Mouse (Mus musculus) MEL (cell line): Measurements from ENCODE around the gene Tpp1.

Source experiments
- BHLHE40 ChIP-seq: IDR thresholded peaks from 2 replicates; pipeline ENCODE4 v1.6.1; 2012; ENCODE audit warnings: low read depth, mild to moderate bottlenecking, inconsistent platforms, low read length, improper control_type of control experiment, borderline replicate concordance
- CHD1 ChIP-seq: IDR thresholded peaks from 2 replicates; pipeline ENCODE4 v1.6.1; 2012; ENCODE audit warnings: low read depth, mild to moderate bottlenecking, inconsistent platforms, low read length, improper control_type of control experiment
- CTCF ChIP-seq, 3 experiments: IDR thresholded peaks in 2 of 3; conservative IDR thresholded peaks in 1 of 3; 2 replicates each; pipeline ENCODE4 v1.5.1; 2011 to 2012; ENCODE audit warnings: low read length in 3 of 3, low read depth in 2 of 3, mild to moderate bottlenecking in 2 of 3, improper control_type of control experiment in 1 of 3, inconsistent platforms in 1 of 3, mixed read lengths in 1 of 3, moderate library complexity in 1 of 3; ENCODE audit not compliant: control insufficient read depth in 1 of 3, insufficient read depth in 1 of 3, poor library complexity in 1 of 3, severe bottlenecking in 1 of 3
- E2F4 ChIP-seq: IDR thresholded peaks from 2 replicates; pipeline ENCODE4 v1.6.1; 2011; ENCODE audit warnings: low read depth, low read length, improper control_type of control experiment, borderline replicate concordance
- EP300 ChIP-seq, 2 experiments: IDR thresholded peaks; 2 replicates each; pipeline ENCODE4 v1.6.1; 2011; ENCODE audit warnings: improper control_type of control experiment in 2 of 2, low read length in 2 of 2, low read depth in 1 of 2, mild to moderate bottlenecking in 1 of 2
- JUND ChIP-seq: IDR thresholded peaks from 2 replicates; pipeline ENCODE4 v1.6.1; 2011; ENCODE audit warnings: low read depth, mild to moderate bottlenecking, improper control_type of control experiment, low read length
- MEF2A ChIP-seq: IDR thresholded peaks from 2 replicates; pipeline ENCODE4 v1.6.1; 2014; ENCODE audit warnings: low read depth, mild to moderate bottlenecking, inconsistent platforms, low read length, improper control_type of control experiment; ENCODE audit not compliant: poor library complexity, insufficient replicate concordance, severe bottlenecking; ENCODE audit errors: extremely low read depth
- POLR2A ChIP-seq, 2 experiments: IDR thresholded peaks; 2 replicates each; pipeline ENCODE4 v1.6.1; 2011 to 2012; ENCODE audit warnings: low read length in 2 of 2, mild to moderate bottlenecking in 2 of 2, control low read depth in 1 of 2, improper control_type of control experiment in 1 of 2, low read depth in 1 of 2, moderate library complexity in 1 of 2; ENCODE audit not compliant: control insufficient read depth in 1 of 2, insufficient read depth in 1 of 2, poor library complexity in 1 of 2
- POLR2AphosphoS2 ChIP-seq: IDR thresholded peaks from 2 replicates; pipeline ENCODE4 v1.6.1; 2011; ENCODE audit warnings: low read length, improper control_type of control experiment
- SMC3 ChIP-seq: IDR thresholded peaks from 2 replicates; pipeline ENCODE4 v1.6.1; 2011; ENCODE audit warnings: low read depth, low read length, improper control_type of control experiment
- TCF12 ChIP-seq: IDR thresholded peaks from 2 replicates; pipeline ENCODE4 v1.6.1; 2014; ENCODE audit warnings: low read depth, mild to moderate bottlenecking, inconsistent platforms, low read length, improper control_type of control experiment, moderate library complexity
- ZC3H11A ChIP-seq: IDR thresholded peaks from 2 replicates; pipeline ENCODE4 v1.6.1; 2012; ENCODE audit warnings: low read depth, mild to moderate bottlenecking, inconsistent platforms, low read length, improper control_type of control experiment

DNA sequence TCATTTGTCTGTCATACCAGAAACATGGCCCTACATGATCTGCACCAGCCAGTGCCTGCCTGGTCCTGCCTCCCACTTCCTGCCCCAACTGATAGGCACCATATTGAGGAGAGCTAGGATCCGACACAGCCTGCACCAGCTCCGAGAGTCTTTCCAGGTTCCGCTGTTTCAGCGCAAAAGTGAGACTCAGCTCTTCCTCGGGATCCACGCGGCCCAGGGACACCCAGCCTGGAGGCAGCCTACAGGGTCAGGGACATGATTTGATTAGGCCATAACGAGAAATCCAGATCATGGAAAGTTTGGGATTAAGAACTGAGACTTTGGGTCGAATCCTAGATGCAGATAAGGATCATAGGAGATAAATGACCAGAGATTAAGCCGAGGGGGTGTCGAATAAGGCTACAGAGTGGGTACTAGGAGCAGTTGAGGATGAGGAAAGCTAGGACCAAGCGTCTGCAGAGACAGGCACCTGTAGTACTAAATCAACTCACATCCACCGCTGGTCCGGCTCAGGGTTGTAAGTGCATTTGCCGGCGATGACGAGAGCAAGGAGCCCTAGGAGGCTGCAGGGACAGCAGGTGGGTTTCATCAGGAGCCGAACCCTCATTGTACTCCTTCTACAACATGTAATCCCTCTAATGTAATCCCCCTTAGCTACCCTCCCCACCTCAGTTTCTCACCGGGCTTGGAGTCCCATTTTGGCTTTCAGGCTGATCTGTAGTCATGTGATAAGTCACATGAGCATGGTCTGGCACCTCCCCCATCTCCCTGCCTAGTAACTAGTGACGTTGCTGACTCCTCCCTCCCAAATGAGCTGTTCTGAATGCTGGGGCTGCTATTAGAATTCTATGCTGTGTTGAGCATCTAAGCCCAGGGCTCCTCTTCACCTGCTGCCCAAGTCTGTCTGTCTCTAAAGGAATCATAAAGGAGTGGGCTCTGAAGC is at the start of gene Tpp1:
- TF ChIP-seq BHLHE40, result peak; percentile 81
- TF ChIP-seq POLR2A (IDR thresholded peaks at IDR 0.05; ENCODE audit: control insufficient read depth in 1 of 2, insufficient read depth in 1 of 2, low read depth in 1 of 2, low read length in 2 of 2, poor library complexity in 1 of 2), result peak; percentile 43 to 70; a peak in 2 of 4 replicates
- TF ChIP-seq CHD1, result no peak
- no peak for TF ChIP-seq CTCF (IDR thresholded peaks at IDR 0.05 in 2 of 3, conservative IDR thresholded peaks at IDR 0.05 in 1 of 3; ENCODE audit: control insufficient read depth in 1 of 3, insufficient read depth in 1 of 3, low read depth in 2 of 3, low read length in 3 of 3, poor library complexity in 1 of 3, severe bottlenecking in 1 of 3)
- TF ChIP-seq MEF2A, result no peak
- no peak for TF ChIP-seq ZC3H11A
- TF ChIP-seq E2F4, result no peak
- TF ChIP-seq TCF12, result peak; percentile 58; the same call in 1 of the 2 replicates
- TF ChIP-seq POLR2AphosphoS2, result no peak
- peak in 1 of 2 experiments; percentile 34; a peak in 1 of 4 replicates for TF ChIP-seq EP300 (IDR thresholded peaks at IDR 0.05; ENCODE audit: low read depth in 1 of 2, low read length in 2 of 2)
- no peak for TF ChIP-seq JUND
- TF ChIP-seq SMC3, result no peak
